Mouse (Mus musculus): ENCODE results near the gene Aoc3.
"Not testable (repeated sequence)": the region's sequence is repeated elsewhere in the genome, so short reads cannot be mapped to it uniquely, and the experiment has no call there.

Aoc3 gene

DNA sequence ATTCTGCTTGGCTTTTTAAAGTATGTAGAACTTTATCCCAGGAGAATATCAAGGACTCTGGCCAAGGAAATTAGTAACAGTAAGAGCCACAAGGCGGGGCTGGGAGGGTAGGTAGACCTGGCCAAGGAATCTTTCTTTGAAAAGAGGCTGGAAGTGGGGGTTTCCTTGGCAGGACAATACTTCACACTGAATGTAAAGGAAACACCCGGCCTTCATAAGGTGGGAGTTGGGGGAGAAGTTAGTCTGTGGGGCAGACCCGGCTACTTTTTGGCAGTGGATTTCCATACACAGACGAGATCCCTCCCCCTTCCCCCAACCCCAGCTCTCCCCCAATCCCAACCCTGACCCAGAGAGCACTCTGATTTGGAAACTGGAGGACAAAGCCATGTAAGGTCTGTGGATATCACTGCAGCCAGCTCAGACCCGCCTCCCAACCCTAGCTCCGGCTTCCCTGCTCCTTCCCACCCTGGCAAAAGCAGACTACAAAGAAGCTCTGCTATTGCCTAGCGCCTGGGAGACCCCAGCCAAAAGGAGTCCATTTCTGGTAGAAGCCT is at the start of gene Aoc3:
Gene Aoc3 (plus strand): TSS at position 235 of the 554 bp plus-strand sequence.
- no peak for DNase-seq

DNA sequence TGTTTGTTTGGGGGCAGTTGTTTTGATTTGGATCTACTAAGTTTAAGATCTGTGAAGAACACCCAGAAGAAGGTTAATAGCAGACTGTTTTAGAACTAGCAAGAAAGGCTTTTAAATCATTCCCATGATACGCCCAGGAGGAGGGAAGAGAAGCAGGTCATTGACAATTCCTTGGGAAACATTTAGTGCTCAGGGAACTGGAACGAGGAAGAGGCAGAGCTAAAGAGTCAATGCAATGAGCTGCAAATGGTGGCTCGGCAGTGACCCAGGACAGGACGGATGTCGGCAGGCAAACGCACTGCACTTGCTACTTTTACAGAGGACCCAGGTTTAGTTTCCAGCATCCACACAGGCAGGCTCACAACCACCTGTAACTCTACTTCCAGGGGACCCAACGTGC is 49.6 kb upstream of the Aoc3 start:
- DNase-seq = no peak

DNA sequence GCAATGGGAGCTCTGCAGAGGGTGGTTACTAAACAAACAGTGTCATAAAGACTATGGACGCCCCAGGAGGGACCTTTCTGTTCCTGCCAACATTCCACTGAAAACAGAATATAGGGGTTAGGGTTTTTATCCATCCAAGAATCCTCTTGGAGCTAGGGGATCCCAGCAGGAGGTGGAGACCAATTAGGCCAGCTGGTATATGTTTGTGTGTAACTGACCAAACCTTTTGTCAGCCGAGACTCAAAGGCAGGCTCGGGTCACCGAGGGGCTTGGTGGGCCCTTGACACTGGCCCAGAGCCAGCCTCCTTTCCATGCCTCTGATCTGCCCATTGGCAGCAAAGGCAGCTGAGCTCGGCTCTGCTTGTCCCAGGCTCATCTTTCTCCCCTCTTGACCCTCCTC is 47.5 kb upstream of the Aoc3 start:
- DNase-seq = peak; percentile 75

DNA sequence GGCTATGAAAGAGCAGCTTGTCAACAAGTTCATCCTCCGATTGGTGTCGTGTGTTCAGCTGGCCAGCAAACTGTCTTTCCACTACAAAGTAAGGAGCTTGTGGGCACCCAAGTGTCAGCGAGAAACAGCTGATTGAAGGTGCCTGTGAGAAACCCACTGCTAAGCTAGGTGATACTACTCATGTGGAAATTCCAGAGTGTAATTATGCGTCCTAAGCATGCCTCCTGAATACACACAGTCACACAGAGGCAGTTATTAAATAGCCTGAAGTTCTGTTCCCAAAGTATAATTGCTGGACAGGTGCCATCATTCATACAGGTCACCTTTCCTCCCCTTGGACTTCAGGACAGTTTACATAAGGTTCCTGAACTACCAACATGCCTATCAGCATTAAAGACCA is 46.6 kb upstream of the Aoc3 start:
- DNase-seq = no peak

DNA sequence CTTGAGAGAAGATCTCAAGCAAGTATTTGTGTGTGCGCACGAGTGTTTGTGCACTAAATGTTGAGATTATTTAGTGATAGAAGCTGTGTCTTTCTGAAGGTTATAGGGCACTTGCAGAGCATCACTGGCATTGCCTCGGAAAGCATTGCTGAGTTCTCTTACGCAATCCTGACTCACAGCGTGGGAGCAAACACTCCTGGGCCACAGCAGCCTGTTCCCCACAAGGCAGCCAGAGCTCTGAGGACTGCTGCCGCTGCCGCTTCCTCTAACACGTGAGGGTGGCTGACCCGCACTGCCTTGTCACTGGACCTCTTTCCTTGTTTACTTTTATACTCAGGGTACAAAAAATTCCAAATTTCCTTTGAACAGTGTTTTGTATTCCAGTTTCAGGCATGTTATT is 43.1 kb upstream of the Aoc3 start:
- DNase-seq = no peak

DNA sequence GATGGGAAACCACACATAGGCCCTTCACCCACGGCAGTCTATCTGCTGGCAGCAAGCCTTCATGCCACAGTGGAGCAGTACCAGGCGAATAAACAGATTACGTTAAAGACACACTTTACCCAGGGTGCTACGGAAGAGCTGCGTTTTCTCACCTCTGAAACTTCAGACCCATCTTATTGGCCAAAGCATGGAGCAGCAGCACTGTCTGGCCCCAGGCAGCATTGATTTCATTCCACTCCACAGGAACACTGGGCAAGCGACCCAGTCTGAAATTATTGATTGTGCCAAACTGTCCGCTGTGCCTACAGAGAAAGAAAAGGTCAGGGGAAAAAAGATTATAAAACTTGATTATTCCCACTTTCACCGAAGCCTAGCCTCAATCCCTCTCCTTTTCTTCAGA is 39.2 kb upstream of the Aoc3 start:
- no peak for DNase-seq

DNA sequence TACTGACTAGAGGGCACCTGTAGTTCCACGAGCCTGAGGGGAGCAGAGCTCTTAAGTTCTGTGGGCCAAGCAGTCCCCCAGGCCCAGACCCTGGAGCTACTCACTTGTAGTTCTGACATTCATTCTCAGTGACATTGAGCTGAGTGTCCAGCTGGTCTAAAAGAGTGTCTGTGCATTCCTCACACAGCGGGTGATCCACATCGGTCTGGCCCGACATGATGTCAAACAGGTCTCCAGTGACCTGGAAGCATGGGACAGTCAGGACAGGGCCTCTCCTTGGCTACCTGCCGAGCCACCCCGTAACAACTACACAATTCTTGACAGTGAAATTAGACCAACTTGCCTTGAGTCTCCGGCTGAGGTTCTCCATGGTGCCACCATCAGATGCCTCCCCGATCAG is 35.2 kb upstream of the Aoc3 start:
- DNase-seq = peak; percentile 55

DNA sequence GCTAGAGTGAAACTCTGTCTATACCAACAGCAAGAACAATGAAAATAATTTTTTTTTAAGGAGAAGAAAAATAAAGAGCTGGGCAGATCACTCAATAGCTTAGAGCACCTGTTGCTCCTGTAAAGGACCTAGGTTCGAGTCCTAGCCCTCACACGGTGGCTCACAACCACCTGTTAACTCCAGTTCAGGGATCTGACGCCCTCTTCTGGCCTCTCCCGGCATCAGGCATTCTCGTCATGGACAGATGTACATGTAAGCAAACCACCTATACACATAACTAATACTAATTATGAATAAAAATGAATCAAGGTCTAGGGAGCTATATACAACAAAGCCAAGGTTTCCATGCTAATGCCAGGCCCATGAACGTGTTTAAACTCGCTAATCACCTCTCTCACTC is 29.5 kb upstream of the Aoc3 start:
- no peak for DNase-seq

DNA sequence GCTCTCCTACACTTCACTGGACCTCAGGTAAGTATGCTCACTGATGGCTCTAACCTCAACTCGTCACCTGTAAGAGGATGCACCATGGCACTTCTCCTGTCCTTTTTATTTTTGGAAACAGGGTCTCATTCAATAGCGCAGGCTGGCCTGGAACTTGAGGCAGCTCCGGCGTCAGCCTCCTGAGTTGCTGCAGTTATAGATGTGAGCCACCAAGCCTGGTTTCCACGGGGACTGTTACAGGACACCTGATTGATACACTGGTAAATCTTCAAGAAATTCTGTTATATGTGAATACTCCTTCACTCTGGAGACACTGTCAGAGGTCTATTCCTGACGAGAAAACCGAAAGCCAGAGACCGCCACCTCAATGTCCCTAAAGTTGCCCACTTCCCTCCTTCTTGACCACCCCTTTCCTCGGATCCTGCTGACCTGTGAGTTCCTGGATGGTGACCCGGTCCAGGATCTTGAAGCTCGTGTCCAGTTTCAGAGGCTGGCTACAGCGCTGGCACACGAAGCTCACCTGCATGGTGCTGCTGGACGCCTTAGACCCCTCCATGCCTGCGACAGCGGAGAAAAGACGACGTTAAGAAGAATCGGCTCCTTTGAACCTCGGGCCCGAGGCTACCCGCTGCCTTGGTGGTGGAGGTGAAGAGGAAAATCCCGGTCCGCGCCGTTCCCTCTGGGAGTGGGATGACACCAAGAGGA is 29.0 kb upstream of the Aoc3 start:
- no peak for DNase-seq

DNA sequence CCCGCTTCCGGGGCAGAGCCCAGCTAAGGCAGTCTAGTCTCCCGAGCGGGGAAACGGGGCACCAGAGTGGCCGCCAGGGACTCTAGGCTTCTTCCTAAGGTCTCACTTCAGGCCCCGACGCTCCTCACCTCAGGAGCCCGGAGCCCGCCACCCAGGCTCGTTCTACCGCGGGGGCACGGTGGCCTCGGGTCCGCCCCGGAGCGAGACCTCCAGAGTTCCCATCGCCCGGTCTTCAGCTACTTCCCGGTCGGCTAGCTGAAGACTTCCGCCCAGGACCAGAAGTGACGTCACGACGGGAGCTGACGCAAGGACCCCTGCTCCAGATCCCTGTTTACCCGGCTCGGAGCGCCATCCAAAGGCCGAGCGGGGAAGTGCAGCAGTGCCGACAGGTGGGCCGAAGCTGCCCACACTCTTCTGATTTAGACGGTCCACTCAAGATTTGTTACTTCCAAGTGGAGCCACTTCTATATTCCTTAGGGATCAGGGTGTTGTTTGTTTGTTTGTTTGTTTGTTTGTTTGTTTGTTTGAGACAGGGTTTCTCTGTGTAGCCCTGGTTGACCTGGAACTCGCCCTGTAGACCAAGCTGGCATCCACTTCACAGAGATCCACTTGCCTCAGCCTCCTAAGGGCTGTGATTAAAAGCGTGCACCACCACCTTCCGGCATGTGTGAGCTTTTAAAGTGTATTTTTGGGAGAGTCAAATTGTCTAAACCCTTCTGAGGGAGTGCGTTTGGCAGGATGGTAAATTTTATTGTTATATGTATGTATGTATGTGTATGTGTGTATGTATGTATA is 28.2 kb upstream of the Aoc3 start, which contains the start of gene Becn1:
Gene Becn1 (minus strand): TSS at position 283 of the 795 bp plus-strand sequence.
- DNase-seq = peak; percentile 97

DNA sequence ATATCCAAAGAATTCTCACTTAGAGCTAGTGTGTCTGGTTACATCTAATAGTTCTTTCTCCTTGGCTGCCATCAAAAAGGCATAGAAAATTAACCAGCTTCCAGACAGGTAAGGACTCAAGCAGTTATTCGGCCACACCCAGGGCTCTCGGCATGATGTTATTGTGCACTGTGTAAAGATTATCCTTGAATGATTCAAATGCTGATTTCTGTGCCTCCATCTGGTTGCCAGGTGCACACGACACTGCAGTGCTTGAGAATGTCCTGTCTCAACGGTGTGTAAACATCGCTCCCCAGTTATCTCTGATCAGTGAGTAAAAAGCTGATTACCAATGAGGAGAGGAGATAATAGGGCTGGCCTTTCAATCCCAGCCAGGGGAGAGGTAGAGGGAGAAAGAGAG is 22.7 kb upstream of the Aoc3 start:
- DNase-seq = no peak

DNA sequence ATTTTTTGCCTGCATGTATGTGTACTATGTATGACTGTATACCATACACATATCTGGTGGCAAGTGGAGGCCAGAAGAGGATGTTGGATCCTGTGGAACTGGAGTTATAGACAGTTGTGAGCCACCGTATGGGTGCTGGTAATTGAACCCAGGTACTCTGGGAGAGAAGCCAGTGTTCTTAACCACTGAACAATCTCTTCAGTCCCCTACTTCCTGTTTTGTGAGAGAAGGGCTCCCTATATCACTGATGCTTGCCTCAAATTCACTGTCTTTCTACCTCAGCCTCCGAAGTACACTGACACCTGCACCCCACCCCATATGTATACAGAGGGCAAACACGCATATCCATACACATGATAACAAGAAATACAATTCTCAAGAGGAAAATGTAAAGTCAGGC is 19.3 kb upstream of the Aoc3 start:
- DNase-seq = no peak

DNA sequence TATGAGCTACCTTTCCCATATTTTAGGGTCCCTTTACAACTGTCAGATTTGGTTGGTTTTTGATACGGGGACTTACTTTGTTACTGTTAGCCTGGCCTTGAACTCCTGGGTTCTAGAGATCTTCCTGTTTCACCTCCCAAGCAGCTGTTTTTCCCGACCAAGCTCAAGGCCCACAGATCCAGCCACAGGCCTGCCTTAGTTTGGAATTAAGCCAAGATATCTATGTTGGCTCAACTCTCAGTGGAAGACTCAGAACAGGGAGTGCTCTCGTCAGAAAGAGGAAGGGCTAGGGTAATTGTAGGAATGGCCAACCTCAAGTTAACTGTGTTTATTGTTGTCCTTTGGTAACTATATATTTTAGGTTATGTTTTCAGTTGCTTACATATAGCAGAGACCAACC is 18.3 kb upstream of the Aoc3 start:
- no peak for DNase-seq

DNA sequence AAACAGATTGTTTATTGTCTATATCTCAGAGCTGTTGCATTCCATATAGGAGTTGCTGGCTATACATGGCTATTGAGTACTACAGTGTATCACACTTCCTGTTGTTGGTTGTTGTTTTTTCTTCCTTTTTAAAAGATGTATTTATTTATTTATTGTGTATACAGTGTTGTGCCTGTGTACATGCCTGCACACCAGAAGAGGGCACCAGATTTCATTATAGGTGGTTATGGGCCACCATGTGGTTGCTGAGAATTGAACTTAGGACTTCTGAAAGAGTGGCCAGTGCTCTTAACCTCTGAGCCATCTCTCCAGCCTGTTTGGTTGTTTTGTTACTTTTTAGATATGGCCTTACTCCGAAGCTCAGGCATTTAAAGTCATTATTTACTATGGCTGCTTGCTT is 15.8 kb upstream of the Aoc3 start:
- no peak for DNase-seq

DNA sequence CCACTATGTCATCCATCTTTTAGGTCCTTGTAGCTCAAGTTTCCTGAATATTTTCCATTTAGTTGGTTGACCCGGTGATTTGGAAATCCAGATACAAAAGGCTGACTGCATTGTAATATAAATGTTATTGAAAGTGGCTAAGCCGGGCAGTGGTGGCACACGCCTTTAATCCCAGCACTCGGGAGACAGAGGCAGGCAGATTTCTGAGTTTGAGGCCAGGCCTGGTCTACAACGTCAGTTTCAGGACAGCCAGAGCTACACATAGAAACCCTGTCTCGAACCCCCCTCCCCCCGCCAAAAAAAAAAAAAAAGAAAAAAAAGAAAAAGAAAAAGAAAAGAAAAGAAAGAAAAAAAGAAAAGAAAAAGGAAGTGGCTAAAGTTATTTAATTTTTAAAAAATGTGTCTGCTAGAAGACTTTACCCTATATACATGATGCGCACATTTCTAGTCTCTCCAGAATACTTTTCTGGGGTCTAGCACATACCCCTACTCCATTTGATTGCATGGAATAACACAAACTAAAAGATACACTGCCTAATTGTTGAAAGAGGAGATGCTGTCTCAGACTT is 15.2 kb upstream of the Aoc3 start:
- no peak for DNase-seq

DNA sequence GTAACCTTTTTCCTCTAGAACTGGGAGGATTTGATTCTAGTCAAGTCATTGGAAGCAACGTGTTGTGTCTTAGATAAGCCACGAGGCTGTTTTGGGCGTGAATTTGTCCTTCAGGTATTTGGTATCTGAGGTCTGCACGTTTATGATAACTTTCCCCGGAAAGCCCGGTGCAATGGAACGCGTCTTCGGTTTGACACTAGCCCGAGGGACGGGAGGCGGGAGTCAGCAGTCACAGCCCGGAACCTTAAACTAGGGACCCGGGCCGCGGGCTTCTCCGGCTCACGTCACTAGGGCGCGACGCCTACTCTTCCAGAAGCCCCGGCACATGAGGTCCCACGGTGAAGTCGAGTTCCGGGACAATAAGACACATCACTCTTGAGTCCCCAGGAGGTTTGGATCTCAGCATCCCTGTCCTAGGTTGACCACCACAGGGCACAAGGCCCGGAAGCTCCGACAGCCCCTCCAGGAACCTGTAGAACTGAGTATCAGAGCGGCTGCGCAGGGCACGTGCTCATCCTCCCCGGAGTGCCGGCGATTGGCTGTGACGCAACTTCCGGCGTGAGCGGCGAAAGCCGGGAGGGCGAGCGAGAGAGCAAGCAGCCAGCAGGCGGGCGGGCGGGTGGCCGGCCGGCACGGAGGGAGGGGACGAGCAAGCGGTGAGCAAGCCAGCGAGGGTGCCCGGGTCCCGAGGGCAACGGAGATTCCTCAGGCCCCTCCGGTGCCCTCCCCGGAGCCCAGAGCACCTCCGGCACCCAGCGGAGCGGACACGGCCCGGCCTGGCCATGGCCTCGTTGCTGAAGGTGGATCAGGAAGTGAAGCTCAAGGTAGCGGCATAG is 14.5 kb upstream of the Aoc3 start, which contains the start of gene Psme3:
Gene Psme3 (plus strand): TSS at position 549 of the 836 bp plus-strand sequence.
- peak; percentile 97 for DNase-seq

DNA sequence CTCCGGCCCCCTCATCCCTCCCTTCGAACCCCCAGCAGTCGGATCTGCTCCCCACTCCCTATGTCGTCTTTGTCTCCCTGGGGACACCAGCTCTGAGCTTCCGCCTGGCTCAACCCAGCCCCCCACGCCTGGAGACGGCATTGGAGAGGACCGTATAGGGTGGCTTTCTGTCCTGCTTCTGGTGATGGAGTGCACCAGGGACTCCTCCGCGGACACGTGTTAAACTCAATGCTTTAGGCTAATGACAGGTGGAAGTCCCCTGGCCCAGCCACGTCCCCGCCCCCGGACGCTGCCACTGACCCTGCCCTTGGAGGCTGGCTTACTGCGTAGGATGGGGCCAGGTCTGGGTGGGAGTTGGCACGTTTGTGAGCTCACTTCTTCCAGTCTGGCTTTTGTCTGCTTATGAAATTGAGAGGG is 13.9 kb upstream of the Aoc3 start:
- DNase-seq = no peak

DNA sequence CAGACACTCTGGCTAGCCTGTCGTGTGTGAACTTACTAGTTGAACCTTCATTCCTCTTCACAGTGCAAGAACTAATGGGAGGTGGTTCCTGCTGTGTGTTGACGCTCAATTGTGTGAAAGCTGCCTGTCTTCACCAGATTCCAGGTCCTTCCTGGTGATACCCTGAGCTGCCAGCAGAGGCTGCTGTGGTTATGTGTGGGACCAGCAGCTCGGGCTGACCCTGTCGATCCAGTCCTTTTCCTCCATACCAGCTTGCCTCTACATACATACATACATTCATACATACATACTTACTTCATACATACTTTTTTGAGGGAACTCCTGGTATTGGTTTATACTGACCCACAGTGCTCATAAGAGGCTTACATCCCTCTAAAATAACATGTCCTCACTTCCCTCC is 6.8 kb upstream of the Aoc3 start:
- peak; percentile 75 for DNase-seq

DNA sequence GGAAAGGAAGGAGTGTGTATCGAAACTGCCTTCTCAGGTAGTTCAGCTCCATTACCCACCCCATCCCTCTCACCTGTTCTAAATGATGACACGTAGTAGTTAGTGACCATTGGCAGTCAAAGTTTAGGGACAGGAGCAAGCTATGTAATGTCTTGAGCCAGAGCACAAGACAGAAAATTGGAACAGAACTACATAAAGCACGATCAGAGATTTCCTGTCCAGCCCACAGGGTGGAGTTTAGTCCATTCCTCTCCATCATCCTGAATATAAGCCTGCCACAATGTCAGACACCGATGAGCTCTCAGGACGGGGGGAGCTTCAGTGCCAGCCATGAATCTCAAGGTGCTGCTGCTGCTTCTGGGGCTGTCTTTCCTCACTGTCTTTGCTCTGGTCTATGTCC is 5.6 kb upstream of the Aoc3 start, which contains the start of gene Aoc2:
Gene Aoc2 (plus strand): TSS at position 301 of the 400 bp plus-strand sequence.
- no peak for DNase-seq

DNA sequence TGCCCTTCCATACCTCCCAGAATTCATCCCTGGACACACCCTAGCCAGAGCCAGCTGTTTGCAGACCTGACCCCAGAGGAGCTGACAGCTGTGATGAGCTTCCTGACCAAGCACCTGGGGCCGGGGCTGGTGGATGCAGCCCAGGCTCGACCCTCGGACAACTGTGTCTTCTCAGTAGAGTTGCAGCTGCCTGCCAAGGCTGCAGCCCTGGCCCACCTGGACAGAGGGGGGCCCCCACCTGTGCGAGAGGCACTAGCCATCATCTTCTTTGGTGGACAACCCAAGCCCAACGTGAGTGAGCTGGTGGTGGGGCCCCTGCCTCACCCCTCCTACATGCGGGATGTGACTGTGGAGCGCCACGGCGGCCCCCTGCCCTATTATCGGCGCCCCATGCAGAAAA is 5.2 kb upstream of the Aoc3 start:
- DNase-seq = not testable (repeated sequence)

DNA sequence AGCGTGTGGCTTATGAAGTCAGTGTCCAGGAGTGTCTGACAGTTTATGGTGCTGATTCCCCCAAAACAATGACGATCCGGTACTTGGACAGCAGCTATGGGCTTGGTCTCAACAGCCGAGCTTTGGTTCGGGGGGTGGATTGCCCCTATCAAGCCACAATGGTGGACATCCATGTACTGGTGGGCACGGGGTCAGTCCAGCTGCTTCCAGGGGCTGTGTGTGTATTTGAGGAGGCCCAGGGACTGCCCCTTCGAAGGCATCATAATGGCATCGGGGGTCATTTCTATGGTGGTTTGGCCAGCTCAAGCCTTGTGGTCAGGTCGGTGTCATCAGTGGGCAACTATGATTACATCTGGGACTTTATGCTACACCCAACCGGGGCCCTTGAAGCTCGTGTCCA is 4.3 kb upstream of the Aoc3 start:
- no peak for DNase-seq

DNA sequence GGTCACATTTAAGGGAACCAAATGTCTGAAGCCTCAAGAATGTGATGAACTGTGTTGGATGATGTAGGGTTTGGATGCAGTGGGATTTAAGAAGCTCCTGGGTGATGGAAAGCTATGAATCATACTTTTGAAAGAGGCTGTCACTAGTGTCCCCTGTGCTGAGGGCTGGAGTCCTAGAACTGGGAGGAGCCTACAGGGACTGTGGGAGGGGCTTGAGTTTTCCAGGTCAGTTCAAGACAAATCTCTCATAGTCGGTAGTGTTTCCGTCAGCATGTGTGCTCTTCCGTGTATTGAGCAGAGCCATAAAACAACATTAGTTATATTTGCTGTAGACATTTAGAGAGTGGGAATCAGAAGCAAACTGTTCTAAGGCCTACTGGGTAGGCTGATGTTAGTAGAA is 3.1 kb upstream of the Aoc3 start:
- peak; percentile 34 for DNase-seq
